Mouse (Mus musculus): Measurements from ENCODE around the gene Tmem135. TPM values are rescaled to one million over a fixed set of nuclear protein-coding genes. Genes with fewer than 3 reads are reported as not detected.

Tmem135 gene
- polyA plus RNA-seq, 1 experiment, result 53.6 TPM

DNA sequence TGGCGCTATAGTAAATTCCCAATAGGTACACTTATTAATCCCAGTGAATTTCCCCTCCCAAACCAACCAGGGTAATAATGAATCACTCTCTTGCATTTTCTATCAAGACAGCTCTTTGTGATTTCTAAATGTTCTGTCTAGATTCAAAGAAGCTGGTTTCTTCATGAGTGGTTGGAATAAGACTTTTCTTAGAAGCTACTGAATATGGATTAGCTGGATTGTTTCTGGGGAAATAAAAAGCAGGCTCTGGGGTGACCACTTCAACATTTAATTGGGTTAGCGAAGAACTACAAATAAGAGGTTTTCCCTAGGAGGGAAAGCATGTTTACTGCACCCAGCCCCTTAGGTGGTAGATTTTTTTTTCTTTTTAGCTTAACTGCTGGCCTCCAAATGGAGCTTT, 3.3 kb downstream of the Tmem135 start:
- TF ChIP-seq POLR2A (IDR thresholded peaks at IDR 0.05; ENCODE audit: low read depth, low read length), result no peak
- TF ChIP-seq CTCF (conservative IDR thresholded peaks at IDR 0.05; ENCODE audit: insufficient read depth, insufficient read length, low read depth, low read length), result no peak
- Histone ChIP-seq H3K4me1 (ENCODE audit: control insufficient read depth, insufficient read depth, low read length) (peaks cover 11% of the 10 kb centered on the region), H3K36me3 (ENCODE audit: control insufficient read depth, insufficient read depth, low read length) (no peaks in the 10 kb centered on the region), H3K4me3 (ENCODE audit: insufficient read depth, low read depth, low read length) (no peak overlapping the region), H3K27me3 (replicated peaks; ENCODE audit: control insufficient read depth, insufficient read depth, low read length) (no peaks in the 10 kb centered on the region), H3K27ac (ENCODE audit: insufficient read depth, low read depth, low read length) (peak overlapping the region; percentile 85; the same call in 1 of the 2 replicates)
- no peak for DNase-seq
- WGBS, result 80% methylated on average over 2 of the region's 2 CpGs

DNA sequence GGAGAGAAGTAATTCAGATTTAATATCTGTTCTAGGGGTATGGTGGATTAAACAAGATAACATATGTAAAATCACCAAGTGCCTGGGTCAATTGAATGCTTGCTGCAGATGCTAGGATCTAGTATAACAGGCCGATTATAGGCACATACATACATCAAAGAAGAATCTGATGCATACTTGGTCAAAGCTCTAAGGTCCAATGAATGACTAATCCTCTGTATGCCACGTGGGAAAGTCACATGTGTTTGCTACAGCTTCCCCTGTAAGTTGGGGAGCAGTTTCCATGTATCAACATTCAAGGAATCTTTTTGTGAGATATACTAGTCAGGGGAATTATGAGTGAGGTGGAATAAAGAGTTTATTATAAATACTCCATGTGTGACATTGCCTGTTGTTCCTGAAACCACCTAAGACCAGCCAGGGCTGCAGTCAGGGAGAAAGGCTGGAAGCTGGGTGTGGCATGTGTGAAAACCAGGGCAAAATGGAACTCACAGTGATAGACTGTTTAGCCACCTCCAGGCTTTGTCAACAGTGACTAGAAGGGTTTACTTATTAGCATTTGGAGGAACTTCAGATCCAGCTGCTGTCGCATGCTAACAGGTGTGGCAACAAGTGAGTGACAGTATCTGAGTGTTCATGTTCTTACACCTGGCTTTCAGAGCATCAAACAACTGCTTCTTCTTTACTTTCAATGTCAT, 6.0 kb downstream of the Tmem135 start:
- WGBS, result 58% methylated on average over 3 of the region's 3 CpGs

DNA sequence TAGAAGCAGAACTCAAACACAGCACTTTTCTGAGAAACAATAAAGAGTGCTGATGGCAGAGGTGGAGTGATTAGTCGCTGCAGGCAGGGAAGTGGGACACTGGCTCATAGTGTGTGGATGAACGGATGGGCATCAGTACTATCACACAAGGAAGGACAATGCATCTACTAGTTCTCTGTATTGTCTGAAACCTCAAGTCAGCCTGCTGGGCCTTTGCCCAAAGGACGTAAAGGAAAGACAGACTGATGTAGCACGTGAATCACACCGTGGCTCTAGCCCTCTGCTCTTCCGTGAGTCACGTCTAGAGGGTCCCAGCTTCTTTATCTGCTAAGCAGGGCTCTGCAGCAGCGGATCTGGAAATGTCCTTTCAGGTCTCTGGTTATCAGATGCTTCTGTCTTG, 7.6 kb downstream of the Tmem135 start:
- Histone ChIP-seq H3K4me1 (ENCODE audit: control insufficient read depth, insufficient read depth, low read length) (peaks cover 6% of the 10 kb centered on the region), H3K4me3 (ENCODE audit: insufficient read depth, low read depth, low read length) (no peak overlapping the region)
- WGBS, result 86% methylated on average over 8 of the region's 8 CpGs

More for the DNA sequence above, 6.0 kb downstream of the Tmem135 start:
- Histone ChIP-seq H3K27ac (ENCODE audit: insufficient read depth, low read depth, low read length) (no peak overlapping the region), H3K4me1 (ENCODE audit: control insufficient read depth, insufficient read depth, low read length) (peaks cover 11% of the 10 kb centered on the region), H3K4me3 (ENCODE audit: insufficient read depth, low read depth, low read length) (no peak overlapping the region), H3K36me3 (ENCODE audit: control insufficient read depth, insufficient read depth, low read length) (no peaks in the 10 kb centered on the region), H3K27me3 (replicated peaks; ENCODE audit: control insufficient read depth, insufficient read depth, low read length) (no peaks in the 10 kb centered on the region)
- DNase-seq, result no peak
- no peak for TF ChIP-seq CTCF (conservative IDR thresholded peaks at IDR 0.05; ENCODE audit: insufficient read depth, insufficient read length, low read depth, low read length)

DNA sequence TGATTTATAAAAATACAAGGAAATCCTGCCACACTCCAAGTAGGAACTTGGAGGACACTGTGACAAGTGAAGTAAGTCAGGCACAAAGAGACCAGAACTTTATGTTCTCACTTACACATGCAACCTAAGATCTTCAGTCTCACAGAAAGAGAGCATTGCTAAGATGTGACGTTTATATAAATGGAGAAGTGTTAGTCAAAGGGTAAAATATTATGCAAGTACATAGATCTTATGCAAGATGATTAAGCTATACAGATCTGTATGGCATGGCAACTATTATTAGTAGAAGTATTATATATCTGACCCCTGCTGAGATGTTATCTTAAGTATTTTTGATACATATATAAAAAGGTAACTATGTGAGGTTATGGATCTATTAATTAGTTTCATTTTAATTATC, 8.6 kb downstream of the Tmem135 start:
- no peaks in the 10 kb centered on the region for H3K27me3 ChIP-seq (replicated peaks; ENCODE audit: control insufficient read depth, insufficient read depth, low read length)
- no peaks in the 10 kb centered on the region for H3K36me3 ChIP-seq (ENCODE audit: control insufficient read depth, insufficient read depth, low read length)
- no peak overlapping the region for H3K27ac ChIP-seq (ENCODE audit: insufficient read depth, low read depth, low read length)
- 76% methylated on average over 1 of the region's 1 CpGs for WGBS
- H3K4me3 ChIP-seq (ENCODE audit: insufficient read depth, low read depth, low read length), result no peak overlapping the region
- TF ChIP-seq POLR2A (IDR thresholded peaks at IDR 0.05; ENCODE audit: low read depth, low read length), result no peak
- TF ChIP-seq CTCF (conservative IDR thresholded peaks at IDR 0.05; ENCODE audit: insufficient read depth, insufficient read length, low read depth, low read length), result no peak
- DNase-seq, result no peak
- H3K4me1 ChIP-seq (ENCODE audit: control insufficient read depth, insufficient read depth, low read length), result peaks cover 12% of the 10 kb centered on the region

More for the DNA sequence above, 7.6 kb downstream of the Tmem135 start:
- Histone ChIP-seq H3K27me3 (replicated peaks; ENCODE audit: control insufficient read depth, insufficient read depth, low read length) (no peaks in the 10 kb centered on the region), H3K27ac (ENCODE audit: insufficient read depth, low read depth, low read length) (no peak overlapping the region), H3K36me3 (ENCODE audit: control insufficient read depth, insufficient read depth, low read length) (no peaks in the 10 kb centered on the region)
- TF ChIP-seq CTCF (conservative IDR thresholded peaks at IDR 0.05; ENCODE audit: insufficient read depth, insufficient read length, low read depth, low read length), result no peak
- no peak for TF ChIP-seq POLR2A (IDR thresholded peaks at IDR 0.05; ENCODE audit: low read depth, low read length)
- DNase-seq, result no peak

DNA sequence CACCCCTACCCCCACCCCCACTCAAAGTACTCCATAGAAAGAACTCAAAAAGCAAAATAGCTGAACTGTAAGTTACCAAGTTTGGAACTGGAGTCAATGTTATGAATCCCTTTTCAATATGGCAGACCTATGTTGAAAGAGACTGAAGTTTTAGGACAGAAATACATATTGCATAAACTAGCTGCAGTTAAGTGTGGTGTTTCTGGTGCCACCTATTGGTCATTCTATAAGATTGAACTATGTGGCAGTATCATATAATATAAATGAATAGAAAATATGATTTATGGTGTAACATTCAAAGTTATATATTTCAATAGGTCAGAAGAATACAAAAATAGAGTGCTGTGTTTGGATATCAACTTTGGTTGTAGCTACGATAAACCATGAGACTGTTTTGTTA, 11.2 kb downstream of the Tmem135 start:
- WGBS, result 92% methylated on average over 1 of the region's 1 CpGs

DNA sequence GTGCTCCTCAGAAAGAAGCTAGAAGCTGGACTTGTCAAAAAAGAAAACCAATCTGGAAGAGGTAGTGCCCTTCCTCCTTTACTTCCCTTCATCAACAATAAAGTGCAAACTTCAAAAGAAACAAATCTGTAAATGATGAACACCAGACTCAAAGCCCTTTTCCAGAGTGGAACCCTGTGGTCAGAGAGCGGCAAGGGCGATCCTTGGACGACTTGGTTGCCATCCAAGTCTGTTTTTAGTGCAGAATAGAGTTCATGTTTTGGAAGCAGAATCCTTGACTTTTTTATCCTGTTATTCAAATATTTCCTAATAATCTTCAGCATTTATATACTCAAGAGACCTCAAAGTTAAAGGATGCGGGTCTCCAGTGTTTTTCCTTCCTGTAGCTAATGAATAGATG, 11.6 kb downstream of the Tmem135 start:
- Histone ChIP-seq H3K4me1 (ENCODE audit: control insufficient read depth, insufficient read depth, low read length) (peaks cover 25% of the 10 kb centered on the region), H3K36me3 (ENCODE audit: control insufficient read depth, insufficient read depth, low read length) (no peaks in the 10 kb centered on the region), H3K27ac (ENCODE audit: insufficient read depth, low read depth, low read length) (peak overlapping the region; percentile 34), H3K27me3 (replicated peaks; ENCODE audit: control insufficient read depth, insufficient read depth, low read length) (no peaks in the 10 kb centered on the region), H3K4me3 (ENCODE audit: insufficient read depth, low read depth, low read length) (no peak overlapping the region)
- TF ChIP-seq POLR2A (IDR thresholded peaks at IDR 0.05; ENCODE audit: low read depth, low read length), result no peak
- no peak for TF ChIP-seq CTCF (conservative IDR thresholded peaks at IDR 0.05; ENCODE audit: insufficient read depth, insufficient read length, low read depth, low read length)
- WGBS, result 28% methylated on average over 4 of the region's 4 CpGs
- peak; percentile 83 for DNase-seq

More for the DNA sequence above, 11.2 kb downstream of the Tmem135 start:
- H3K36me3 ChIP-seq (ENCODE audit: control insufficient read depth, insufficient read depth, low read length), result no peaks in the 10 kb centered on the region
- H3K27me3 ChIP-seq (replicated peaks; ENCODE audit: control insufficient read depth, insufficient read depth, low read length), result no peaks in the 10 kb centered on the region
- peaks cover 25% of the 10 kb centered on the region for H3K4me1 ChIP-seq (ENCODE audit: control insufficient read depth, insufficient read depth, low read length)
- DNase-seq, result no peak
- TF ChIP-seq POLR2A (IDR thresholded peaks at IDR 0.05; ENCODE audit: low read depth, low read length) (no peak), CTCF (conservative IDR thresholded peaks at IDR 0.05; ENCODE audit: insufficient read depth, insufficient read length, low read depth, low read length) (no peak)
- H3K27ac ChIP-seq (ENCODE audit: insufficient read depth, low read depth, low read length), result no peak overlapping the region
- no peak overlapping the region for H3K4me3 ChIP-seq (ENCODE audit: insufficient read depth, low read depth, low read length)

DNA sequence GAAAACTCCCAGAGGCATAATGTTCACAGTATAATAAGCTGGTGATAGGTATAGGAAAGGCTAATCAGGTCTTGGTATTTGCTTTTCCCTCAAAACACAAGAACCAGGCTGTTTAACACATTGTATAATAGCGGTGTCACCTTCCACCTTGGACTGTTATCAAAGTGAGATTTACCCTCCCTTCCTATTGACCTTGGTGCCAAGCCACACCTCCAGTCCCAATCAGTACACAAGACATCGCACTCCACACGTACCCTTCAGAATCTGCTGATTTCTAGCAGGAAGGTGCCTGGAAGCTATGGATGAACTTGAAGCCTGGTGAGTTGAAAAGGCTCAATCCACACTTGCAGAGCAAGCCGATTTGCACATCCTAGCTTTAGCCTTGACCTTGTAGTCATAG, 12.2 kb downstream of the Tmem135 start:
- H3K4me3 ChIP-seq (ENCODE audit: insufficient read depth, low read depth, low read length), result no peak overlapping the region
- 36% methylated on average over 4 of the region's 4 CpGs for WGBS
- H3K27ac ChIP-seq (ENCODE audit: insufficient read depth, low read depth, low read length), result peak overlapping the region; percentile 34
- H3K36me3 ChIP-seq (ENCODE audit: control insufficient read depth, insufficient read depth, low read length), result no peaks in the 10 kb centered on the region
- H3K27me3 ChIP-seq (replicated peaks; ENCODE audit: control insufficient read depth, insufficient read depth, low read length), result no peaks in the 10 kb centered on the region
- TF ChIP-seq CTCF (conservative IDR thresholded peaks at IDR 0.05; ENCODE audit: insufficient read depth, insufficient read length, low read depth, low read length) (no peak), POLR2A (IDR thresholded peaks at IDR 0.05; ENCODE audit: low read depth, low read length) (no peak)
- peaks cover 25% of the 10 kb centered on the region for H3K4me1 ChIP-seq (ENCODE audit: control insufficient read depth, insufficient read depth, low read length)
- DNase-seq, result peak; percentile 58
